Mouse (Mus musculus) liver, postnatal 0 days (tissue): ENCODE measurements at regions not wholly inside any gene's neighbourhood (a gene's known extent, or its start where the extent isn't known, plus 50 kb on each side); places are given as distances from the start of the nearest gene placed in this dataset.

Experiments used
- CTCF ChIP-seq: sonication (generic); IDR thresholded peaks from 2 replicates; pipeline ENCODE4 v1.5.1; 2016; ENCODE audit warnings: antibody characterized with exemption, low read depth
- EP300 ChIP-seq: IDR thresholded peaks from 2 replicates; pipeline ENCODE4 v1.6.1; 2016; ENCODE audit warnings: antibody characterized with exemption, low read depth, mild to moderate bottlenecking

GRCm38 (mm10) chr3:56280330-56280957 lies 96.9 kb upstream of the Nbea start:
- TF ChIP-seq EP300, result no peak
- no peak for TF ChIP-seq CTCF
